Mouse (Mus musculus) limb, embryonic 14.5 days (tissue): Measurements from ENCODE around the gene Zmynd10. TPM values are rescaled to one million over a fixed set of nuclear protein-coding genes. Genes with fewer than 3 reads are reported as not detected.

ENCODE experiments used
- ATAC-seq: fragments of 200-750 bp; cut with Nextera tagmentation; 2 replicates; pipeline ENCODE4 v1.8.0; 2017; ENCODE audit warnings: low read depth, moderate number of reproducible peaks, moderate TSS enrichment; ENCODE audit not compliant: low FRiP score
- DNase-seq: peaks from one replicate; pipeline ENCODE4 v3.0.0-alpha.2; 2015; ENCODE audit warnings: low spot score
- H3K27ac ChIP-seq: fragments of 300-500 bp; sonication (generic); replicated peaks from 2 replicates; pipeline ENCODE4 v1.5.1; 2014; ENCODE audit warnings: low read depth, mild to moderate bottlenecking, low read length, moderate library complexity, mixed read lengths
- H3K27me3 ChIP-seq: fragments of 300-500 bp; sonication (generic); 2 replicates; pipeline ENCODE4 v1.6.1; 2014; ENCODE audit warnings: low read length, mixed read lengths; ENCODE audit not compliant: control insufficient read depth, insufficient read depth
- H3K36me3 ChIP-seq: fragments of 300-500 bp; sonication (generic); 2 replicates; pipeline ENCODE4 v1.6.1; 2014; ENCODE audit warnings: mild to moderate bottlenecking, low read length, moderate library complexity, mixed read lengths; ENCODE audit not compliant: control insufficient read depth, insufficient read depth
- H3K4me1 ChIP-seq: fragments of 300-500 bp; sonication (generic); 2 replicates; pipeline ENCODE4 v1.6.1; 2014; ENCODE audit warnings: antibody characterized with exemption, low read length, mixed read lengths; ENCODE audit not compliant: control insufficient read depth, insufficient read depth
- H3K4me2 ChIP-seq: fragments of 300-500 bp; sonication (generic); replicated peaks from 2 replicates; pipeline ENCODE4 v1.6.1; 2014; ENCODE audit warnings: low read depth, mild to moderate bottlenecking, low read length, moderate library complexity; ENCODE audit not compliant: severe bottlenecking
- H3K4me3 ChIP-seq: fragments of 300-500 bp; sonication (generic); replicated peaks from 2 replicates; pipeline ENCODE4 v1.5.1; 2014; ENCODE audit warnings: low read length
- H3K9ac ChIP-seq: fragments of 300-500 bp; sonication (generic); 2 replicates; pipeline ENCODE4 v1.6.1; 2014; ENCODE audit warnings: mild to moderate bottlenecking, low read depth, low read length, moderate library complexity; ENCODE audit not compliant: severe bottlenecking
- H3K9me3 ChIP-seq: fragments of 300-500 bp; sonication (generic); 2 replicates; pipeline ENCODE4 v1.6.1; 2016; ENCODE audit warnings: low read length; ENCODE audit not compliant: control insufficient read depth
- POLR2A ChIP-seq: fragments of 200-500 bp; IDR thresholded peaks from 2 replicates; pipeline ENCODE4 v1.8.0; 2012; ENCODE audit warnings: inconsistent platforms, mild to moderate bottlenecking, moderate library complexity, borderline replicate concordance; ENCODE audit not compliant: insufficient read depth, insufficient read length; ENCODE audit errors: extremely low read depth
- WGBS: fragments of 180-500 bp; shearing (Covaris S2); extraction: QIAGEN DNeasy Blood & Tissue Kit; methylation state at CpG from one replicate; pipeline ENCODE4 v1.1.7; 2014; 5-methylcytosine and 5-hydroxymethylcytosine counted together
- polyA plus RNA-seq, 2 experiments: library from polyadenylated mRNA; depleted of rRNA in 1 of 2; stranded (reverse) in 1 of 2; unstranded in 1 of 2; fragments of >200 nt; fragmentation: Nextera tagmentation in 1 of 2; extraction: Ambion mirVana in 1 of 2; gene quantifications; 2 replicates each; pipeline versions ENCODE4 v1.2.1 to v1.2.3; 2012 to 2014

Zmynd10 gene
- polyA plus RNA-seq, 2 experiments: 1.4 TPM; not detected in 1

GRCm38 (mm10) chr9:107521190-107521589, 25.9 kb upstream of the Zmynd10 start:
- Histone ChIP-seq H3K36me3 (no peaks in the 10 kb centered on the region), H3K27ac (no peak overlapping the region), H3K4me1 (no peaks in the 10 kb centered on the region), H3K9me3 (no peaks in the 10 kb centered on the region), H3K27me3 (peaks cover 9% of the 10 kb centered on the region), H3K4me2 (no peak overlapping the region), H3K4me3 (no peak overlapping the region), H3K9ac (no peak overlapping the region)
- no peak for TF ChIP-seq POLR2A
- DNase-seq: no peak
- ATAC-seq: peak; percentile 28; the same call in 1 of the 2 replicates
- WGBS: 38% methylated on average over 5 of the region's 5 CpGs

GRCm38 (mm10) chr9:107521711-107522399, 25.2 kb upstream of the Zmynd10 start:
- Histone ChIP-seq H3K27ac (no peak overlapping the region), H3K4me3 (no peak overlapping the region), H3K4me2 (peak overlapping the region; percentile 32), H3K9ac (0 out of 2 replicates have a peak overlapping the region, but pooled peaks have one; percentile 38), H3K27me3 (peaks cover 16% of the 10 kb centered on the region), H3K9me3 (no peaks in the 10 kb centered on the region), H3K4me1 (no peaks in the 10 kb centered on the region), H3K36me3 (no peaks in the 10 kb centered on the region)
- 29% methylated on average over 20 of the region's 25 CpGs for WGBS
- DNase-seq (no peak), ATAC-seq (peak; percentile 35)
- no peak for TF ChIP-seq POLR2A

- TF ChIP-seq POLR2A: no peak
- Histone ChIP-seq H3K4me3 (no peak overlapping the region), H3K27ac (no peak overlapping the region), H3K4me1 (no peaks in the 10 kb centered on the region), H3K27me3 (peaks cover 19% of the 10 kb centered on the region), H3K9ac (no peak overlapping the region), H3K9me3 (no peaks in the 10 kb centered on the region), H3K4me2 (peak overlapping the region; percentile 32; the same call in 1 of the 2 replicates), H3K36me3 (no peaks in the 10 kb centered on the region)
- DNase-seq (no peak), ATAC-seq (no peak)
- 48% methylated on average over 2 of the region's 2 CpGs for WGBS
Measured at GRCm38 (mm10) chr9:107522400-107522711, 24.7 kb upstream of the Zmynd10 start.

- peak; percentile 38 for DNase-seq
- 7% methylated on average over 42 of the region's 44 CpGs for WGBS
- peaks cover 32% of the 10 kb centered on the region for H3K27me3 ChIP-seq
- no peaks in the 10 kb centered on the region for H3K36me3 ChIP-seq
- no peak overlapping the region for H3K27ac ChIP-seq
- no peaks in the 10 kb centered on the region for H3K9me3 ChIP-seq
- peak overlapping the region; percentile 59 for H3K4me2 ChIP-seq
- no peaks in the 10 kb centered on the region for H3K4me1 ChIP-seq
- peak; percentile 70; the same call in 1 of the 2 replicates for ATAC-seq
- peak overlapping the region; percentile 28; the same call in 1 of the 2 replicates for H3K9ac ChIP-seq
- peak overlapping the region; percentile 33 for H3K4me3 ChIP-seq
- no peak for TF ChIP-seq POLR2A
Measured at GRCm38 (mm10) chr9:107526198-107527026, 20.7 kb upstream of the Zmynd10 start.

- WGBS: under 1% methylated on average over 48 of the region's 48 CpGs
- peak within 1 kb of the TSS; percentile 91 for H3K9ac ChIP-seq
- peaks cover 19% of the 10 kb centered on the region for H3K36me3 ChIP-seq
- ATAC-seq (peak; percentile 99), DNase-seq (peak; percentile 99)
- H3K4me3 ChIP-seq: peak within 1 kb of the TSS; percentile 89
- peaks cover 22% of the 10 kb centered on the region for H3K4me1 ChIP-seq
- H3K27ac ChIP-seq: peak within 1 kb of the TSS; percentile 73
- no peaks in the 10 kb centered on the region for H3K9me3 ChIP-seq
- TF ChIP-seq POLR2A: peak; percentile 69; the same call in 1 of the 2 replicates
- H3K4me2 ChIP-seq: peak within 1 kb of the TSS; percentile 96
- H3K27me3 ChIP-seq: no peaks in the 10 kb centered on the region
Measured at GRCm38 (mm10) chr9:107533791-107534407, 13.2 kb upstream of the Zmynd10 start, which contains the start of gene Tmem115. Gene Tmem115, plus strand, starts transcription at chr9:107533945.
